Mouse (Mus musculus) liver, embryonic 14.5 days (tissue): ENCODE results near the gene Asb1.

ENCODE experiments used
- CTCF ChIP-seq: IDR thresholded peaks from 2 replicates; pipeline ENCODE4 v1.5.1; 2016; ENCODE audit warnings: antibody characterized with exemption, low read depth, control low read depth
- EP300 ChIP-seq: IDR thresholded peaks from 2 replicates; pipeline ENCODE4 v1.6.1; 2016; ENCODE audit warnings: antibody characterized with exemption, low read depth

- TF ChIP-seq CTCF (no peak), EP300 (no peak)
These were observed 10.2 kb upstream of the Asb1 start for GRCm38 (mm10) chr1:91530166-91530565.
